Mouse (Mus musculus) neural tube, embryonic 15.5 days (tissue): ENCODE results near the gene Siae. TPM values are rescaled to one million over a fixed set of nuclear protein-coding genes. Genes with fewer than 3 reads are reported as not detected.
A peak's percentile ranks its signal among the peaks of the same experiment; 100 is the strongest.

Experiments used
- ATAC-seq: fragments of 200-750 bp; cut with Nextera tagmentation; 2 replicates; pipeline ENCODE4 v1.8.0; 2017; ENCODE audit warnings: mild to moderate bottlenecking, moderate TSS enrichment, moderate library complexity; ENCODE audit not compliant: low FRiP score
- H3K27ac ChIP-seq: fragments of 300-500 bp; sonication (generic); replicated peaks from 2 replicates; pipeline ENCODE4 v1.5.1; 2015; ENCODE audit warnings: mild to moderate bottlenecking, inconsistent platforms
- H3K27me3 ChIP-seq: fragments of 300-500 bp; sonication (generic); replicated peaks from 2 replicates; pipeline ENCODE4 v1.6.1; 2015; ENCODE audit warnings: inconsistent platforms
- H3K36me3 ChIP-seq: fragments of 300-500 bp; sonication (generic); 2 replicates; pipeline ENCODE4 v1.6.1; 2015; ENCODE audit warnings: inconsistent platforms
- H3K4me1 ChIP-seq: fragments of 300-500 bp; sonication (generic); 2 replicates; pipeline ENCODE4 v1.6.1; 2015; ENCODE audit warnings: inconsistent platforms
- H3K4me2 ChIP-seq: fragments of 300-500 bp; sonication (generic); 2 replicates; pipeline ENCODE4 v1.6.1; 2015; ENCODE audit warnings: inconsistent platforms, mild to moderate bottlenecking, moderate library complexity
- H3K4me3 ChIP-seq: fragments of 300-500 bp; sonication (generic); replicated peaks from 2 replicates; pipeline ENCODE4 v1.5.1; 2015; ENCODE audit warnings: mild to moderate bottlenecking, inconsistent platforms
- H3K9ac ChIP-seq: fragments of 300-500 bp; sonication (generic); replicated peaks from 2 replicates; pipeline ENCODE4 v1.6.1; 2015; ENCODE audit warnings: mild to moderate bottlenecking, inconsistent platforms
- H3K9me3 ChIP-seq: fragments of 300-500 bp; sonication (generic); replicated peaks from 2 replicates; pipeline ENCODE4 v1.6.1; 2016; ENCODE audit warnings: inconsistent platforms
- WGBS: fragments of 180-500 bp; shearing (Covaris S2); methylation state at CpG from one replicate; pipeline ENCODE4 v1.1.7; 2015; ENCODE audit warnings: mixed read lengths; 5-methylcytosine and 5-hydroxymethylcytosine counted together
- polyA plus RNA-seq: library from polyadenylated mRNA; unstranded; fragments of >200 nt; fragmentation: Nextera tagmentation; extraction: Ambion mirVana; gene quantifications from 2 replicates; pipeline ENCODE4 v1.2.1, GENCODE M21; 2015

The Siae gene
- polyA plus RNA-seq, 1 experiment from 2014 or later, result 13.3 TPM

DNA sequence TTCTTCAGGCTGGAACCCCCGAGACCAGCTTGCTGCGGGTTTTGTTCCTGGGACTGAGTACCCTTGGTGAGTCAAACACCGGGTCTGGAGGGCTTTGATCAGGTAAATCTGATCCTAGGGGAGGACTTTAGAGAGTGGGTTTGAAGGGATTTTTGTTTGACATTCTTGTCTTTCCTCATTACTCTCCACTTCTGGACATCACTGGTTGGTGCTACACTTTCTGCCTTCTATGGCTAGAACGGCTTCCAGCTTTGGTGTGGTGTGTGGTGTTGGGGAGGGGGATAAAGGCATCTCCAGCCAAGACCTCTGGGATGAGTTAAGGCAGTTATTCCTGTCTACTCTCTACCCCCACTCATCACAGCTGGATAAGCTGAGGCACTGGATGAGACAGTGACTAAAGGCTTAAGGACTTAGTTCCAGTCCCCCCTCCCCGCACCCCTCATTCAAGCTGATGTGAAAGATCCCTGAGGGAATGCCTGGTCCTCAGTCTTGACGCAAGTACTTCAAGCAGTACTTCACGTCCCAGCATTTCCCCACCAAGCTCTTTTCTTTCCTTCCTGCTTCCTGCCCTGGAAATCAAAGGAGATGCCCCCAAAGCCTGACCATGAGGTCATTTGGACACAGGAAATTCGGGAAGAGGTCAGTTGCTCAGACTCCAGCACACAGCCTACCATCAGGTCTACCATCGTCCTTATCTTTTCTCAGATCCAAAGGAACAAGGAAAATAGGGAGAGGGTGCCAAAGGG lies 27.1 kb upstream of the Siae start:
- Histone ChIP-seq H3K27me3 (peaks cover 61% of the 10 kb centered on the region), H3K9me3 (no peaks in the 10 kb centered on the region), H3K4me3 (peak overlapping the region; percentile 20), H3K9ac (no peak overlapping the region), H3K4me2 (peak overlapping the region; percentile 72; the same call in 1 of the 2 replicates), H3K27ac (no peak overlapping the region), H3K36me3 (peaks cover 9% of the 10 kb centered on the region), H3K4me1 (peaks cover 39% of the 10 kb centered on the region)
- 27% methylated on average over 9 of the region's 9 CpGs for WGBS
- no peak for ATAC-seq

DNA sequence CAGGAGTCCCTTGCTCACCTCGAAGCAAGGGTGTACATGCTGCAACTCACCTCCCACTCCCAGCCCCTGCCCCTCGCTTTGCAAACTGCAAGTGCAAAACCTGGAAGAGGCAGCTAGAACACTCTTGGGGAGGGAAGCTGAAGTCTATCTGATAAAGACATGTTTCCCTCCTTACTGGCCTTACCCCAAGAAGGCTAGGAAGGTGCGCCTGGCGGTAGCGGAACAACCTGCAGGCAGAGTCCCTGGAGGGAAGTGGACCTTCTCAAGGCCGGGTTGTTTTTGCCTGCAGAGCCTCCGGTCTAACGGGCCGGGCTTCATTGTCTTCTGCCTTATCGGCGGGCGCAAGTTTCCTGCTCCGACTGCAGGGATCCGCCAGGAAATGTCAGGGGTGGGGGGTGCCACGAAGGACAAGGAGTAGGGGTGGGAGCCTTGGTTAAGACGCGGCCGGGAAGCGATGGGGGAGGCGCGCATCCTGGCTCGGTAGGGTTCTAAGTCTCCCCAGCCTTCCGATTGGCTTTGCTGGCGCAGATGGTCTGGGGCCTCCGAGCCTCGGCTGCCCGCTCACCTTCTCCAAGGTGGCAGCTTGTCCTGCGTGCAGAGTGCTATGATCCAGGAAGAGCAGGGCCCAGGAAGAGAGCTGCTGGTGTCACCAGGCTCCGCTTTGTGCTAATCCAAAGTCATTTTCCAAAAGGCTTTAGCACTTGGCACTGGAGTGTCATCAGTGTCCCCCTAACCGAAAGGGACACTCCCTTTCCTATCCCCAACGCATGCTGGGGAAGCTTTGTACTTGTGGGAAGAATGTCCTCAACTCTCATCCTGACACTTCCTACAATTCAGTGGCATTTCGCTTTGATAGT lies 25.2 kb upstream of the Siae start:
- H3K27ac ChIP-seq, result no peak overlapping the region; the same call in 1 of the 2 replicates
- ATAC-seq, result peak; percentile 71
- no peaks in the 10 kb centered on the region for H3K9me3 ChIP-seq
- peaks cover 4% of the 10 kb centered on the region; the same call in 1 of the 2 replicates for H3K36me3 ChIP-seq
- peak overlapping the region; percentile 72 for H3K4me2 ChIP-seq
- peak overlapping the region; percentile 27 for H3K9ac ChIP-seq
- peaks cover 39% of the 10 kb centered on the region for H3K4me1 ChIP-seq
- 2% methylated on average over 32 of the region's 32 CpGs for WGBS
- H3K27me3 ChIP-seq, result peaks cover 59% of the 10 kb centered on the region
- peak overlapping the region; percentile 36 for H3K4me3 ChIP-seq

DNA sequence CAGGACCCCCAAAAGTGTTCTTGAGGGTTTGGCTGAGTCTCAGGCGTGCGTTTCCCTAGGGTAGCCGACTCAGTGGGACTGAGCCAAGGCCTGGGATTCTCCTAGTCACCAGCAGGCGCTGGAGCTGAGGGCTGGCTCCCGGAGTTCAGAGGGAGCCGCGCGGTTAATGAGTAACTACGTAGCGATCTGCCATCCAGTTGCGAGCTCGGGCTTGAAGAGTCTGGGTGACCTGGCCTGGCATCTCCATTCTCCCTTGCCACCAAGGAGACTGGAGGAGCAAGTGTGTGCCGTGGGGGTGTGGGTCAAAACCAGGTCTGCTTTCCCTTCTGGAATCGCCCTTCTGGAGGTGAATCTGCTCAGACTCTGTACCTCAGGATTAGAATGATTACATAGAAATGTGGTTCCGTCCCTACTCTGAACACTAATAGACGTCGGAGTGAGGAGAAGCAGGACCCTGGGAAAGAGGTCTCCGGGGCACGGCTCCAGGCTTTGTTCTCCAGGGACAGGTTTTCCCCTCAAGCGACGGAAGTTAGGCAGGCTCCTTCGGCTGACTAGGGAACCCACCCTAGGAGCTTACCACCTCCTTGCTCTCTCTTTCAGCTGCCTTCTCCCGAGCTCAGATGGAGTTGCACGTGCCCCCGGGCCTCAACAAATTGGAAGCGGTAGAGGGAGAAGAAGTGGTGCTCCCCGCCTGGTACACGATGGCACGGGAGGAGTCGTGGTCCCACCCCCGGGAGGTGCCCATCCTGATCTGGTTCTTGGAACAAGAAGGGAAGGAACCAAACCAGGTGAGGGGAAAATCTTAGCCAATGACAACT lies 24.4 kb upstream of the Siae start:
- H3K27me3 ChIP-seq, result peaks cover 52% of the 10 kb centered on the region
- peak overlapping the region; percentile 72 for H3K4me2 ChIP-seq
- no peak overlapping the region; the same call in 1 of the 2 replicates for H3K27ac ChIP-seq
- 3% methylated on average over 31 of the region's 31 CpGs for WGBS
- no peaks in the 10 kb centered on the region for H3K9me3 ChIP-seq
- H3K36me3 ChIP-seq, result no peaks in the 10 kb centered on the region
- H3K4me1 ChIP-seq, result peaks cover 39% of the 10 kb centered on the region
- H3K9ac ChIP-seq, result peak overlapping the region; percentile 27
- ATAC-seq, result peak; percentile 70; the same call in 1 of the 2 replicates
- H3K4me3 ChIP-seq, result peak overlapping the region; percentile 36

DNA sequence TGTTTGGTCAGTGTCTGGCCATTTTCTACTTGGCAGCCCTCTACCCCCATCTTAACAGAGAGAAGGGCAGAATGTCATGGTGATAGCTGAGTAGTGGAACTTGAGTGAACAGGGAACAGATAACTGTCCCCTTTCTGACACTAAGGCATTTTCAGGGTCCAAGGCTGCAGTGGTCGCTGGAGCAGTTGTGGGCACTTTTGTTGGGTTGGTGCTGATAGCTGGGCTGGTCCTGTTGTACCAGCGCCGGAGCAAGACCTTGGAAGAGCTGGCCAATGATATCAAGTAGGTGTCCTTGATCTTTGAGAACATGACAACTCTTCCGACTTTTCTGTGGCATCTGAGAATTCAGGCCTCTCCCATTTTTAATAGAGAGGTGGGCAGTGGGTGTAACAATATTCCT lies 18.6 kb upstream of the Siae start:
- Histone ChIP-seq H3K9me3 (no peaks in the 10 kb centered on the region), H3K4me3 (no peak overlapping the region), H3K36me3 (no peaks in the 10 kb centered on the region), H3K27ac (no peak overlapping the region), H3K27me3 (0 out of 2 replicates have a peak, but pooled peaks cover 7% of the 10 kb centered on the region), H3K9ac (no peak overlapping the region), H3K4me2 (no peak overlapping the region), H3K4me1 (no peaks in the 10 kb centered on the region)
- ATAC-seq, result no peak
- 86% methylated on average over 4 of the region's 4 CpGs for WGBS

DNA sequence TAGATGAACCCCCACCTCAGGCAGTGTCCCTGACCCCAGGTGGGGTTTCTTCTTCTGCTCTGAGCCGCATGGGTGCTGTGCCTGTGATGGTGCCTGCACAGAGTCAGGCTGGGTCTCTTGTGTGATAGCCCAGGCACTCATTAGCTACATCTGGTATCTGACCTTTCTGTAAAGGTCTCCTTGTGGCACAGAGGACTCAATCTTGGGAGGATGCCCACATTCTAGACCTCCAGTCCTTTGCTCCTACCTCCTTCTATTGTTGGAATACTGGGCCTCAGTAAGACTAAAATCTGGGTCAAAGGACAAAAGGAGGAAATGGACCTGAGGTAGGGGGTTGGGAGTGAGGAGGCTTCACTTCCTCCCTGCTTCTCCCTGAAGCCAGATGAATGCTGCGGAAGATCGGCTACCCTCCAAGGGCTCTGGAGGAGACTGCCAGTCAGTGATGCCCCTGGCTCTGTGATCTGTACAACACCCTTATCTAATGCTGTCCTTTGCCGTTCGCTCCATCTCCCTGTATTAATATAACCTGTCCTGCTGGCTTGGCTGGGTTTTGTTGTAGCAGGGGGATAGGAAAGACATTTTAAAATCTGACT lies 17.7 kb upstream of the Siae start:
- H3K4me2 ChIP-seq, result no peak overlapping the region
- no peaks in the 10 kb centered on the region for H3K9me3 ChIP-seq
- no peak overlapping the region for H3K4me3 ChIP-seq
- no peaks in the 10 kb centered on the region for H3K4me1 ChIP-seq
- 84% methylated on average over 5 of the region's 5 CpGs for WGBS
- H3K9ac ChIP-seq, result no peak overlapping the region
- ATAC-seq, result no peak
- no peak overlapping the region for H3K27ac ChIP-seq
- H3K36me3 ChIP-seq, result no peaks in the 10 kb centered on the region
- peaks cover 10% of the 10 kb centered on the region for H3K27me3 ChIP-seq

DNA sequence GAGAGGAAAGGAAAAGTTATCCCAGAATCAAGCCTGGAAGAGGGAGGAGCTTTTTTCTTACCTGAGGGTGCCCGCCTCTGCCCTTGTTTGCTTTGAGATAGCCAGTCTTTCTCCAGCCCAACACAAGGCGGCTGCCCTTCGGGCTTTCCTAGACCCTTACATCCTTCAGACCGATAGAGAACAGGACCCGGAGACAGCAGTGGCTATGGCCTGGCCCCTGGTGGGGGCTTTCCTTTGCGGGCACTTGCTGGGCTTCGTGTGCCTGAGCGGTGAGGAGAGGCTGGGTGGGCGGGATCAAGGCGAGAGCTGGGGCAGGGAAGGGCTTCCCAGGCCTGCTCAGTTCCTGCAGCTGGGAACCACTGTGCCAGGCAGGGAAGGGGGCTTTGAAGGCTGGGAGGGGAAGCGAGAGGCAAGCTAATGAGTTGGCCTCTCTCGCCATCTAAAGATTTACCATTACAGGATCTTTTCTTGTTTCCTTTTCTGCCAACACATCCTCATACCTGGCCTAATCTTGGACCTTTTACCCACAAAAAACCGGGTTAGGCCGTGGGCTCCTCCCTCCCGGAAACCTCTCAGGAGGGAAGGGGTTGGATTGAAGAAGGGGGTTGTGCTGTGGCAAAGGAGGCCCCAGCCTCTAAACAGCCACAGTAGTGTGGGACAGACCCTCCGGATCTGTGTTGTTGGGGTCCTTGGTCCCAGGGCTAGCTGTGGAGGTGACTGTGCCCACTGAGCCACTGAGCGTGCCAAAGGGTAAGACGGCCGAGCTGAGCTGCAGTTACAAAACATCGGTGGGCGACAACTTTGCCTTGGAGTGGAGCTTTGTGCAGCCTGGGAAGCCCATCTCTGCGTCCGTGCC lies 16.1 kb upstream of the Siae start, which contains the start of gene Vsig2:
TSS of gene Vsig2 (plus strand) at position 86 of the 856 bp plus-strand sequence.
- no peaks in the 10 kb centered on the region for H3K9me3 ChIP-seq
- no peak within 1 kb of the TSS for H3K9ac ChIP-seq
- H3K36me3 ChIP-seq, result no peaks in the 10 kb centered on the region
- H3K27me3 ChIP-seq, result peaks cover 20% of the 10 kb centered on the region
- H3K27ac ChIP-seq, result no peak within 1 kb of the TSS
- H3K4me3 ChIP-seq, result no peak within 1 kb of the TSS
- WGBS, result 53% methylated on average over 23 of the region's 23 CpGs
- H3K4me1 ChIP-seq, result peaks cover 4% of the 10 kb centered on the region
- H3K4me2 ChIP-seq, result no peak within 1 kb of the TSS
- no peak for ATAC-seq

DNA sequence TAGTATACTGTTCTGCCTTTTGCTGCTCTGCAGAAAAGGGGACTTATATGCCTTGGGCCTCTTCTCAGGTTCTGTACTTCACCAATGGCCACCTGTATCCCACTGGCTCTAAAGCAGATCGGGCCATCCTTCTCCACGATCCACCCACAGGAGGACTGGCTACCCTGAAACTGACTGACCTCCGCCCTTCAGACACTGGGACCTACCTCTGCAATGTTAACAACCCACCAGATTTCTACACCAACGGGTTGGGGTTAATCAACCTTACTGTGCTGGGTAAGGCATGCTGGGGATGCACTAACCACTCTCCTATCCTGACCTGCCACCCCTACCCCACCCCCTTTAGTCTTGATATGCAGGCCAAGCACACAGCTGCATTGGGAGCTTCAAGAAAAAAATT lies 15.3 kb upstream of the Siae start:
- WGBS, result 84% methylated on average over 4 of the region's 4 CpGs
- H3K4me1 ChIP-seq, result peaks cover 13% of the 10 kb centered on the region

DNA sequence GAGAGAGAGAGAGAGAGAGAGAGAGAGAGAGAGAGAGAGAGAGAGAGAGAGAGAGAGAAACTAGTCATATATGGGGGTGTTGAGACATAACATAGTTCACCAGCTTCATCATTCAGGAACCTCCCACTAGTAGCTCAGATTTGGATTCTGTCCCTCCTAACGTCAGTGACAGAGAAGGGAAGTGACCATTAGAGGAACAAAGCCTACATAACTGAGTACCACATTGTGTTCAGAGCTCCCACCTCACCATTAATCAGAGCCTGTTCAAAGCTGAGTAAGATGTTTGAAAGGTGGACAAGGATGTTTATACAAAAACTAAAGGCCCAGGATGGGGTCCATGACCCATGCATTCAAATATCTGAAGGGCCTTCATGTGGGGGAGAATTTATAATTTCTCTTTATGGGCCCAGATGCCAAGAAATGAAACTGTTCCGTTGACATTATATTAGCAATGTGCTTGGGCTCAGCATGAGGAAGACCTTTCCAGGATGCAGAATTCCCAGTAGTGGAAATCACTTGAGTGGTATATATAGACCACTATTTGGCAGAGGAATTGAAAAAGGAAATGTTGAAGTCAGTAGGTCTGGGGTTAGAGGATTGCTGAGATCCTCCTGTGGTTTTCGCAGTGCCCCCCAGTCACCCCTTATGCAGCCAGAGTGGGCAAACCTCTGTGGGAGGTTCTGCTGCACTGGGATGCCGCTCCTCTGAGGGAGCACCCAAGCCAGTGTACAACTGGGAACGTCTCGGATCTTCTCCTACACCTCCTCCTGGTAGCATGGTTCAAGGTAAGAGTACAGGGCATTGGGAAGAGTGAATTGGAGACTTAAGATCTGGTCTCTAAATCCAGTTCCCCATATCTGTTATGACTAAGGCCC lies 14.6 kb upstream of the Siae start:
- no peaks in the 10 kb centered on the region for H3K36me3 ChIP-seq
- H3K4me1 ChIP-seq, result peaks cover 18% of the 10 kb centered on the region
- 86% methylated on average over 6 of the region's 6 CpGs for WGBS
- H3K9ac ChIP-seq, result no peak overlapping the region
- H3K9me3 ChIP-seq, result no peaks in the 10 kb centered on the region
- H3K27me3 ChIP-seq, result peaks cover 30% of the 10 kb centered on the region
- H3K4me2 ChIP-seq, result no peak overlapping the region
- H3K27ac ChIP-seq, result no peak overlapping the region
- no peak for ATAC-seq
- no peak overlapping the region for H3K4me3 ChIP-seq

More for the DNA sequence above, 15.3 kb upstream of the Siae start:
- Histone ChIP-seq H3K36me3 (no peaks in the 10 kb centered on the region), H3K4me2 (no peak overlapping the region), H3K27ac (no peak overlapping the region), H3K27me3 (peaks cover 23% of the 10 kb centered on the region), H3K9me3 (no peaks in the 10 kb centered on the region), H3K4me3 (no peak overlapping the region), H3K9ac (no peak overlapping the region)
- no peak for ATAC-seq

DNA sequence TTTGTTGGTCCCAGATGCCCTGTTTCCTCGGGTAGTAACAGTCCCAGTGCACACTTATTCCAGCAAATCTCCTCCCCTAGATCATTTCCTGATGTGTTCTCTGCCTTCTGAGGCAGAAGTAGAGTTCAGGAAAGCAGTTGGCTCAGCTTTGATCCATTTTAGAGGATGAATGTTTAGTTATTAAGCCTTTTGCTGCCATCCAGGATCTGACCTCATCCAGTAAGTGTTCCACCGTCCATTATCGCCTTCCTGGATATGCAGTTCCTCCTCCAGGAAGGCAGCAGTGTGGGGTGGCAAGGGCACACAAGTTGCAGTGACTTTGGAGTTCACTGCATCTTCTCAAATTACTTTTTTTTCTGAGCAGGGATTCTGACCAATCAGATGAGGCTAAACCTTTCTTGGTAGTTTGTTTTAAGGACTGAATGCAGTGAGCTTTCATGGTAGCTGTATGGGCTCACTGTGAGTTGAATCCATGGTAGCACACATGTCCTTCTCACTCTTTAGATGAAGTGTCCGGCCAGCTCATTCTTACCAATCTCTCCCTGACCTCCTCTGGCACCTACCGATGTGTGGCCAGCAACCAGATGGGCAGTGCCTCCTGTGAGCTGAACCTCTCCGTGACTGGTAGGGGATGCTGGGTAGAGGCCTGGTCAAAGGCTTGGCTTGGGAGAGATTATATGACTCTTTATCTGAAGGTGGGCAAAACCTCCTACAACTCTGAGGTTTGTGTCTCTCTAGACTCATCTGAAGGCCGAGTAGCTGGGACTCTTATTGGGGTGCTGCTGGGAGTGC lies 13.5 kb upstream of the Siae start:
- ATAC-seq, result no peak
- H3K27me3 ChIP-seq, result peaks cover 40% of the 10 kb centered on the region
- no peak overlapping the region for H3K4me2 ChIP-seq
- no peak overlapping the region for H3K9ac ChIP-seq
- peaks cover 21% of the 10 kb centered on the region for H3K4me1 ChIP-seq
- H3K27ac ChIP-seq, result no peak overlapping the region
- no peaks in the 10 kb centered on the region for H3K36me3 ChIP-seq
- no peak overlapping the region for H3K4me3 ChIP-seq
- WGBS, result 79% methylated on average over 7 of the region's 7 CpGs
- H3K9me3 ChIP-seq, result no peaks in the 10 kb centered on the region
